Mouse (Mus musculus): ENCODE measurements around the gene E2f7. TPM values are rescaled to one million over a fixed set of nuclear protein-coding genes. Genes with fewer than 3 reads are reported as not detected.

E2f7 gene
- 5.6 TPM for polyA plus RNA-seq (2014; fragmentation: Illumina TruSeq; extraction: RNeasy Lipid Tissue Mini Kit (QIAGEN cat#74804))

GRCm38 (mm10) chr10:110744686-110745639, at the start of gene E2f7:
Gene E2f7 (plus strand): TSS chr10:110745439.

Other genes starting within 250 kb of the E2f7 start
- gene Csrp2, start 174.3 kb downstream of the E2f7 start, polyA plus RNA-seq (2014; fragmentation: Illumina TruSeq; extraction: RNeasy Lipid Tissue Mini Kit (QIAGEN cat#74804)): 39.8 TPM

Data from ovary, adult 10 weeks (tissue).